Mouse (Mus musculus): ENCODE results near the gene Cgnl1.

The Cgnl1 gene

DNA sequence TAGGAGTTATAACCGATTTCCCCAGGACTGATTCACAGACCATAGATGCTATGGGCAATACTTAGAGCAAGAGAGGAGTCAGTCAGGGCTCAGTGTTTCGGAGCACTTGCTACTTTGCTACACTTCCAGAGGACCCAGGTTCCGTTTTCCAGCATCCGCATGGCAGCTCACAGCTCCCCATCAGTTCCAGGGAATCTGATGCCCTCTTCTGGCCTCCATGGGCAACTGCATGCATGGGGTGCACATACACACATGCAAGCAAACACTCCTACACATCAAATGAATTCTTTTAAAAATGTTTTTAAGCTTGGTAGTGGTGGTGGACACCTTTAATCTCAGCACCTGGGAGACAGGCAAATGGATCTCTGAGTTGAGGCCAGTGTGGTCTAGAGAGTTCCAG, 98.9 kb downstream of the Cgnl1 start:
- DNase-seq (ENCODE audit: low spot score in 2 of 2): no peak

DNA sequence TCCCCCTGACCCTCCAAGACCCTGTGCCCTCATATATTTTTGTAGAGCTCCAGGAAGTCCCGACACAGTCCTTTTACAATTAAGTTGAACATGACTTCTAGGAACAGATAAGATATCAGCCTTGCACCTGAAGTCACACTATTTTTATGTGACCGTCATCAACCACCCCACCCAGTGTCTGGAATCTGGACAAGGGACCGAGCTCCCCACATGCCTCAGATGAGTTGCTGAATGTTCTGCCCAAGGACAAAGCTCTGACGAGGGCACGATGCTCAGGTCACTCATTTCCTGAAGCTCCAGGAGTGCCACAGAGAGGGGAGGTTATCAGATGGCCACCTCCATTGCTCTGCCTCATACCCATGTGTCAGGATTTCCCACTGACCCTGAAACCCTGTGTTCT, 100.7 kb downstream of the Cgnl1 start:
- DNase-seq (ENCODE audit: low spot score in 2 of 2): no peak

- DNase-seq (ENCODE audit: low spot score in 2 of 2): peak; percentile 11 to 18
Measured at GRCm38 (mm10) chr9:71667616-71668015, 103.8 kb downstream of the Cgnl1 start.

DNA sequence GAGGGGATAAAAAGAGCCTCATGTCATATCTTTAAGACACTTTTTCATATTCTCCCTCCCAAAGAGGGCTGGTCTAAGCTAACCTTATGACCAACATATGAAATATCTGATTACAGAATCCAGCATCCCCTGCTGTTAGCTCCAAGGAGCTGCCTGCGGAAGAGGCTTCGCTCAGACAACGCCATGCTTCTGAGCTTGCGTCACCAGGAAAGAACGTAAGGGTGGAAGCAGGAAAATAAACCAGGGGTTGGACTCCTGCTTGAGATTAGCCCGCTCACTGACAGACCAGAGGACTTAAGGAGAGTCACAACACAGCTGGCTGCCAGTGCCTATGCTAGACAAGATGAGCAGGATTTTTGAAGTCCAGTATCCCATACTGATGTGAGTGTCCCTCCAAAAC, 105.0 kb downstream of the Cgnl1 start:
- no peak for DNase-seq (ENCODE audit: low spot score in 2 of 2)

DNA sequence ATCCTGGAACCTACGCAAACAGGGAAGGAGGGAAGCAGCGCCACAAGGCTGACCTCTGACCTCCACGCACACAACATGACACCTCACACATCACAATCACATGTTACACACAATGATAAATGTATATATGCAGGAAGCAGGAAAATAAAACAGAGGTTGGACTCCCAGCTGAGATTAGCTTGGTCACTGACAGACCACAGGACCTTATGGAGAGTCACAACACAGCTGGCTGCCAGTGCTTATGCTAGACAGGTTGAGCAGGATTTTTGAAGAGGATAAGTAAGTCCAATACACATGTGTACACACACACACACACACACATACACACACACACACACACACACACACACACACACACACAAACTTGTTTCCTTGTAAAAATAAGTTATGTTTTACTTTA, 105.9 kb downstream of the Cgnl1 start:
- DNase-seq (ENCODE audit: low spot score in 2 of 2): no peak

DNA sequence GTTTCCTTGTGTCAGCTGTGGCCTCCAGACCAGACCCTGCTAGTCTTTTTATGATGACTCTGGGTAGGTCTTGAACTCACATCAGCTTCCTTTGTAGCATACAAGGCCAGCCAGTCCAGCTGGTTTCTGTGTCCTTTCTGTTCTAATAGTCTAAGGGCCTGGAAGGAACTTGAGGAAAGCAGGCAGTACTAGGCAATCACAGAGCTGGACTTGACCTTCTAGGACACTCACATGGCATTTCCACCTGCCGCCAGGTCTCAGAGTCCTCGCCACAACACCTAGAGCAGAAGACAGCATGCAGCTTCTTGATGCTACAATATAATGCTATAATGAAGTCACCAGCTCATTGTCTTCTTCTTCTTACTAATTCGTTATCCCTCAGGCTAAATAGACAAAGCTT, 106.5 kb downstream of the Cgnl1 start:
- no peak for DNase-seq (ENCODE audit: low spot score in 2 of 2)

GRCm38 (mm10) chr9:71663421-71664217, 107.8 kb downstream of the Cgnl1 start:
- no peak for DNase-seq (ENCODE audit: low spot score in 2 of 2)

- no peak for DNase-seq (ENCODE audit: low spot score in 2 of 2)
Measured at GRCm38 (mm10) chr9:71660540-71660939, 110.9 kb downstream of the Cgnl1 start.

GRCm38 (mm10) chr9:71659681-71660080, 111.7 kb downstream of the Cgnl1 start:
- no peak for DNase-seq (ENCODE audit: low spot score in 2 of 2)

DNA sequence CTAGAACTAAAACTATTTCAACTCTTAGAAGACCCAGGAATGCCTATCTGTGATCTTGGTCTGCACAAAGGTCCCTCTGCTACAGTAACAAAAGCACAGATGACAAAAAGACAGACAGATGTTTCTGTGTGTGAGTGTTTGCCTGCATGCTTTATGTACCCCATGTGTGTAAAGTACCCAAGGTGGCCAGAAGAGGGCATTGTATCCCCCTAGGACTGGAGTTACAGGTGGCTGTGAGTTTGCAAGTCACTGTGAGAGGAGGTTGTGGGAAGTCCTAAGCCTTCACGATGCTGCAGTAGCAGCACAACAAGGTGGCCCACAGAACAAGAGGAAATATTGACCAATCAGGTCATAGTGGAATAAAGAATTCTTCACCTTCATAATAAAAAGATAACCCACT, 114.2 kb downstream of the Cgnl1 start:
- no peak for DNase-seq (ENCODE audit: low spot score in 2 of 2)

DNA sequence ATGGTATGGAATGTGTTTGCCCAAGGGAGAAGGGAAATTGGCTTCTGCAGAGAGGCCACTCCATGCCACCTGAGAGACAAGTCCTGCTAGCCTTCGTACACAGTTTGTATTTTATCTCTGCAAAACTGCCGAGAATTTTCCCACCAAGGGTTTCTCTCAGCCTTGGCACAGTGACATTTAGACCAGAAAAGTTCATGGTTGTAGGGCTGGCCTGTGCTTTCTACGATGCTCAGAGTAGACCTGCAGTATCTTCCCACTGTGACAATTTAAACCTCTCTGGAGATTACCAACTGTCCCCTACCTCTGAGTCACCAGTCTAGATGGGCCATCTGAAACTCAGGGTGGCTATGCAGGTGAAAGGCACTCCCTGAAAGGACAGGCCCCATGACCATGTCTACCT, 116.5 kb downstream of the Cgnl1 start:
- no peak for DNase-seq (ENCODE audit: low spot score in 2 of 2)

DNA sequence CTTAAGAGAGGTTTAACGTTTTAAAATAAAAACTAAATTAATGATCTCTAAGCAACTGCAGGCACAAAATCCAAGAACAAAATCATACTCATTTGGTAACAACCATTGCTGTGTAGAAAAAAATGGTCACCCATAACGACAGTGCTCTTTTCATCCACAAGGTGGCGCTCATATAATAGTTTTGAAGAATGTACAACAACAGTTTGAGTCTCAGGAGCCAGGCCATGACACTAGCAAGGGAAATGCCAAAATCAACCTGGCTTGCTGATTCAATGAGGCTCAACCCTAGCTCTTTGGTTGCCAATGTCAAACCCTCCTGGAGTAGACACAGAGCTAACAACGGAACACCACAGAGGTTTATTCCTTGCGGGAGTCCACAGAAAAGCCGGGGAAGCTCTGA, 125.3 kb downstream of the Cgnl1 start:
- peak; percentile 25 to 45 for DNase-seq (ENCODE audit: low spot score in 2 of 2)

GRCm38 (mm10) chr9:71643611-71644010, 127.8 kb downstream of the Cgnl1 start:
- no peak for DNase-seq (ENCODE audit: low spot score in 2 of 2)

- DNase-seq (ENCODE audit: low spot score in 2 of 2): no peak
Measured at GRCm38 (mm10) chr9:71642270-71642669, 129.1 kb downstream of the Cgnl1 start.

DNA sequence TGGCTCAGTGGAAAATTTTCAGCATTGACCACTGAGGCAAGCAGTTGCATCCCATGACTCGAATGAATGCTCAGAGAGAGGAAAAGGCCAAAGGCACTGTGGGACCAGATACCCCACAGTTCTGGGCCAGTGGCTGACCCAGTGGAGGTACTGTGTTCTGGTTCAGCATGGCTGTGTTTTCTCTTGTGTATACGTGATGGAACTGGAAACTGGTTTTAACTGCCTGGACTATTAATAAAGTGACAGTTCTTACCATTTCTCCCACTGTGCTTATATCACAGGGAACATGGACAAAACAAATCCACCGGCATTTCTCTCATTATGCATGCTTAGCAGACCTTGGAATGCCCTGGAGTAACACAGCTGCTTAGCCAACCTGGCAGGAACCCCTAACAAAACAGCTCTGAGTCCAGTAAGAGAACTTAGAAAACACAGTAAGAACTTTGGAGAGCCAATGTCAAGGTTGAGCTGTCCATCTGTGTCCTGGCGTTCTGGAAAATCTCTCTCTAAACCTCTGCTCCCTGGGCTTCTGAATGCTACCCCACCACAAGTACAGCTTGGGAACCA, 131.0 kb downstream of the Cgnl1 start:
- no peak for DNase-seq (ENCODE audit: low spot score in 2 of 2)

DNA sequence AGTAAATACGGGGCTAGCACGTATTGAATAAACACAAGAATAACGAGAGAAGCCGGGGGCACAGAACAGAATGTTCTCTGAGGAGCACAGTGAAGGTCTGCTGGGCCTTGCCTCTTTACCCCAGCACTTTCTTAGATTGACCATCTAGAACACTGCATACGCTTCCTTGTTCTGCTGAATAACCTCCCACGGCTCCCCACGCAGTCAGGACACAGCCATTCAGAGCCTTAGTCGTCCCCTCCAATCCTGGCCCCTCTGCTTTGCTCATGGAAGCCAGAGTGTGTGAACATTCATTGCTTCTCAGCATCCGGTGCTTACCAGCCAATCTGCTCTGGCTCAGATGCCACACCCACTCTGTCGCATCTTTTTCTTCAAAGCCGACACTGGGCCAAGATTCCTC, 133.2 kb downstream of the Cgnl1 start:
- DNase-seq (ENCODE audit: low spot score in 2 of 2): no peak

- no peak for DNase-seq (ENCODE audit: low spot score in 2 of 2)
Measured at GRCm38 (mm10) chr9:71636854-71637253, 134.5 kb downstream of the Cgnl1 start.

DNA sequence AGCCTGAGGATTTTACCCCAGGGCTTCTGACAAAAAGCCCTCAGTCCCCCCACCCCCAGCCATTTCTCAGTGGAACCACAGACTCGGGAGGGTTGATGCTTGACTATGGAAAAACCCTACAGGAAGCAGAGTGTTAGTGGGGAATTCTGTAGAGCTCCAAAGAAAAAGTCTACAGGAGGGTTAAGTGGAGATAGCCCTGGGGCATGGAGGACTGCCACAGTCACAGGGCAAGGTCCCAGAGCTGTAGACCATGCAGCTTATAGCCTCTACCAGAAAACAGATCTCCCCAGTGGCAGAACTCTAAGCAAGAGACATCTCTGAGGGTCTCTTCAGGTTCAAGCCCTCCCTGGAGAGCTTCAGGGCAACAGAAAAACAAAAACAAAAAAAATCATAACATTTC, 135.8 kb downstream of the Cgnl1 start:
- DNase-seq (ENCODE audit: low spot score in 2 of 2): no peak

- no peak for DNase-seq (ENCODE audit: low spot score in 2 of 2)
Measured at GRCm38 (mm10) chr9:71634916-71635315, 136.5 kb downstream of the Cgnl1 start.

DNA sequence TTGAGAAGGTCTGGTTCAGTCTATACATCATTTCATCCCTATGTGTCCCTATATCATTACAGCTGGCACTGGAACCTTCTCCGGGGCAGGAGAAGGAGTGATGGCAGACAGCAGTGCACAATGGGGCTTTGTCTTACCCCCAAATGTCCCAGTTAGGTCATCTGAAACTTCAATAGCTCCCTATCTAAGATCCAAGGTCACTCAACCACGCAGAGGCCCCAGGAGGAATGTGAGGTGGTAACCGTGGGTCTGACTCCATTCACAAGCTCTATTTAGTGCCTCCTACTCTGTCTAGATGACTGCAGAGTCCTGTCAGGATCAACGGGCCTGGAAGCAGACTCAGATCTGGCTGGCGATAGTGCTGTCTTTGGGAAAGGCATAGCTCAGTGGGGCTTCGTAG, 142.5 kb downstream of the Cgnl1 start:
- no peak for DNase-seq (ENCODE audit: low spot score in 2 of 2)

DNA sequence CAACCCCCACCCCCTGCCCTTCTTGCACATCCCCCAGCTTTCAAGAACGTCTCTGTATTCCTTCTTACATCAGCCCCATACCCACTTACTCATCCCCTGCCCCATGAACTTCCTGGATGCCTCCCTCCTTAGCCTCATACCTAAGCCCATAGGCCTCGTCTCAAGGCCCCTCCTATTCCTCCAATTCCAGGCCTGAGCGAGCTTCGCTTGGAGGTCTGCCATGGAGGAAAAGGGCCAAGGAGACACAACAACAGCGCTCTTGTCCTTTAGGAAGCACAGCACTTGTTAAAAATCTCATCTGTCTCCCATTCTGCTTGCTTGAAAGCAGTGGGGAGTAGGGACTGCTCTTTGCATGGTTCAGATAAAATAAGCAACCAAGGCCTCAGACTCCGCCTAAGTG, 143.1 kb downstream of the Cgnl1 start:
- DNase-seq (ENCODE audit: low spot score in 2 of 2): no peak

GRCm38 (mm10) chr9:71625961-71626360, 145.4 kb downstream of the Cgnl1 start:
- no peak for DNase-seq (ENCODE audit: low spot score in 2 of 2)

GRCm38 (mm10) chr9:71624793-71625495, 146.5 kb downstream of the Cgnl1 start:
- DNase-seq (ENCODE audit: low spot score in 2 of 2): peak; percentile 14 to 25

Measured in spleen, postnatal 36 days (tissue).